13 mouse cellular contexts compared by ENCODE assay signal in the genomic region with DNA sequence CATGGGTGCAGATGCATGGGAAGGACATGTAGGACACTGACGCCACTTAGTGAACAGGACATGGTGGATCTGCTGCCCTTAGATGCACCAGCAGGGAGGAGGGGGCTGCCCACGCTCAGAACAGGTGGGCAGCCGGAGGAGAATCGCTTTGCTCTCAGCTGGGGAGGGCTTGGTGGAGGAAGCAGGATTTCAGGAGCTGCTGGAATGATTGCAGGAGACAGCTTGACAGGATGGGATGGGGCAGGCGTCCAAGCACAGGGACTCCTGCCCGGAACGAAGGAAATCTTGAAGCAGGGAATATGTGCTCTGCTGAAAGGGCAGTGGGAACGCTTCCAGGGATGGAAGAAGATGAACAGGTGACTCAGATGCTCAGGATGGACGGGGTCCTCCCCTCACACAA.
DNase-seq lines count a peak whose midpoint lies in the region; ATAC-seq and TF ChIP-seq lines count a peak whose summit lies in the region.
"Had no signal": no experiment of that assay in that cellular context is flagged by ENCODE, and none has a peak within 500 bp of the region (broad histone marks: within the 10 kb centered on the region; RNA-seq: fewer than 3 reads in every experiment).

No protein-coding gene starts in this region.

- no peaks in the 10 kb centered on the region for H3K9me3 ChIP-seq in hindbrain, embryonic 15.5 days
- no peaks in the 10 kb centered on the region for H3K9me3 ChIP-seq in hindbrain, embryonic 12.5 days (replicated peaks)
- H3K9me3 ChIP-seq in neural tube, embryonic 15.5 days (replicated peaks): no peaks in the 10 kb centered on the region
- H3K9me3 ChIP-seq in forebrain, postnatal 0 days (ENCODE audit: low read length): no peaks in the 10 kb centered on the region
- H3K9me3 ChIP-seq: embryonic facial prominence, embryonic 15.5 days; midbrain, embryonic 10.5 days had no signal

- no peak overlapping the region for H3K4me3 ChIP-seq in hindbrain, embryonic 15.5 days
- no peak overlapping the region for H3K4me3 ChIP-seq in hindbrain, embryonic 12.5 days
- H3K4me3 ChIP-seq in neural tube, embryonic 15.5 days (replicated peaks): no peak overlapping the region
- H3K4me3 ChIP-seq in cerebellum, adult 2 months (replicated peaks; ENCODE audit: insufficient read depth, low read depth, low read length): no peak overlapping the region
- no peak overlapping the region for H3K4me3 ChIP-seq in forebrain, postnatal 0 days (ENCODE audit: low read depth, low read length)
- H3K4me3 ChIP-seq: embryonic facial prominence, embryonic 15.5 days; midbrain, embryonic 10.5 days had no signal

- WGBS in hindbrain, embryonic 15.5 days: 50% methylated on average over 9 of the region's 9 CpGs
- 69% methylated on average over 9 of the region's 9 CpGs for WGBS in hindbrain, embryonic 12.5 days
- WGBS in neural tube, embryonic 15.5 days: 68% methylated on average over 9 of the region's 9 CpGs
- 7% methylated on average over 9 of the region's 9 CpGs for WGBS in cerebellum, adult 2 months
- WGBS in forebrain, postnatal 0 days: 40% methylated on average over 9 of the region's 9 CpGs

- TF ChIP-seq POLR2A in cerebellum, adult 2 months (IDR thresholded peaks at IDR 0.05; ENCODE audit: borderline replicate concordance, insufficient read depth, low read length): peak; percentile 43; the same call in 1 of the 2 replicates

- peak overlapping the region; percentile 64 for H3K27ac ChIP-seq in hindbrain, embryonic 15.5 days (replicated peaks)
- H3K27ac ChIP-seq in hindbrain, embryonic 12.5 days: no peak overlapping the region
- 0 out of 2 replicates have a peak overlapping the region, but pooled peaks have one; percentile 15 for H3K27ac ChIP-seq in neural tube, embryonic 15.5 days (replicated peaks)
- peak overlapping the region; percentile 97 for H3K27ac ChIP-seq in cerebellum, adult 2 months (ENCODE audit: insufficient read depth, low read length)
- H3K27ac ChIP-seq in forebrain, postnatal 0 days (ENCODE audit: low read depth, low read length): no peak overlapping the region
- H3K27ac ChIP-seq: embryonic facial prominence, embryonic 15.5 days; midbrain, embryonic 10.5 days had no signal

- no peak overlapping the region for H3K4me2 ChIP-seq in hindbrain, embryonic 15.5 days
- no peak overlapping the region for H3K4me2 ChIP-seq in hindbrain, embryonic 12.5 days (replicated peaks)
- H3K4me2 ChIP-seq in neural tube, embryonic 15.5 days: no peak overlapping the region
- no peak overlapping the region for H3K4me2 ChIP-seq in forebrain, postnatal 0 days (ENCODE audit: low read depth)
- H3K4me2 ChIP-seq: embryonic facial prominence, embryonic 15.5 days; liver, embryonic 11.5 days had no signal

- no peaks in the 10 kb centered on the region for H3K27me3 ChIP-seq in hindbrain, embryonic 15.5 days
- no peaks in the 10 kb centered on the region for H3K27me3 ChIP-seq in hindbrain, embryonic 12.5 days
- 0 out of 2 replicates have a peak, but pooled peaks cover 3% of the 10 kb centered on the region for H3K27me3 ChIP-seq in neural tube, embryonic 15.5 days (replicated peaks)
- H3K27me3 ChIP-seq in cerebellum, adult 2 months (ENCODE audit: control insufficient read depth, insufficient read depth, low read length): no peaks in the 10 kb centered on the region
- no peaks in the 10 kb centered on the region; the same call in 1 of the 2 replicates for H3K27me3 ChIP-seq in forebrain, postnatal 0 days (ENCODE audit: insufficient read depth, low read length)

- DNase-seq in neural tube, embryonic 10.5 days (ENCODE audit: extremely low spot score, low spot score): no peak
- DNase-seq in cerebellum, adult 2 months: peak; percentile 96 to 99
- no peak for DNase-seq in forebrain, postnatal 0 days
- DNase-seq in embryo, embryonic 9.5 days (ENCODE audit: extremely low spot score): no peak
- DNase-seq in ovary, postnatal 36 days (ENCODE audit: low spot score): no peak
- DNase-seq: thymus, postnatal 4 days had no signal

- no peak overlapping the region for H3K9ac ChIP-seq in hindbrain, embryonic 15.5 days
- no peak overlapping the region for H3K9ac ChIP-seq in hindbrain, embryonic 12.5 days
- no peak overlapping the region; the same call in 1 of the 2 replicates for H3K9ac ChIP-seq in neural tube, embryonic 15.5 days (replicated peaks)
- H3K9ac ChIP-seq in forebrain, postnatal 0 days: peak overlapping the region; percentile 18; the same call in 1 of the 2 replicates
- H3K9ac ChIP-seq: embryonic facial prominence, embryonic 15.5 days had no signal

- TF ChIP-seq CTCF in cerebellum, adult 2 months (IDR thresholded peaks at IDR 0.05; ENCODE audit: borderline replicate concordance, insufficient read depth, low read depth, low read length): no peak; the same call in 1 of the 2 replicates
- no peak for TF ChIP-seq CTCF in forebrain, postnatal 0 days (IDR thresholded peaks at IDR 0.05; ENCODE audit: low read depth)

- 0 out of 2 replicates have a peak, but pooled peaks have one; percentile 27 for ATAC-seq in hindbrain, embryonic 15.5 days (ENCODE audit: low FRiP score, low read depth)
- no peak for ATAC-seq in hindbrain, embryonic 12.5 days (ENCODE audit: low FRiP score)
- no peak for ATAC-seq in neural tube, embryonic 15.5 days (ENCODE audit: low FRiP score)
- no peak for ATAC-seq in forebrain, postnatal 0 days
- ATAC-seq: CD4-positive, CD25-positive, alpha-beta regulatory T cell, adult 4 months had no signal

- H3K36me3 ChIP-seq in hindbrain, embryonic 15.5 days: no peaks in the 10 kb centered on the region
- H3K36me3 ChIP-seq in hindbrain, embryonic 12.5 days: no peaks in the 10 kb centered on the region
- no peaks in the 10 kb centered on the region for H3K36me3 ChIP-seq in neural tube, embryonic 15.5 days
- H3K36me3 ChIP-seq in forebrain, postnatal 0 days (ENCODE audit: insufficient read depth): no peaks in the 10 kb centered on the region
- H3K36me3 ChIP-seq: embryonic facial prominence, embryonic 15.5 days; midbrain, embryonic 10.5 days had no signal

- peaks cover 58% of the 10 kb centered on the region for H3K4me1 ChIP-seq in hindbrain, embryonic 15.5 days (replicated peaks)
- peaks cover 38% of the 10 kb centered on the region for H3K4me1 ChIP-seq in hindbrain, embryonic 12.5 days
- H3K4me1 ChIP-seq in neural tube, embryonic 15.5 days: peaks cover 49% of the 10 kb centered on the region
- H3K4me1 ChIP-seq in cerebellum, adult 2 months (ENCODE audit: control insufficient read depth, insufficient read depth, low read length): peaks cover 59% of the 10 kb centered on the region
- peaks cover 25% of the 10 kb centered on the region for H3K4me1 ChIP-seq in forebrain, postnatal 0 days (ENCODE audit: insufficient read depth)

Comparison
In these comparisons a context has a peak if more than half of its experiments do, and no peak if none do; other contexts are left out.
1. H3K27ac ChIP-seq: peak in hindbrain, embryonic 15.5 days (single experiment), neural tube, embryonic 15.5 days (single experiment) and cerebellum, adult 2 months (single experiment); none in hindbrain, embryonic 12.5 days (single experiment) and forebrain, postnatal 0 days (single experiment).
2. DNase-seq: peak in cerebellum, adult 2 months (2 of 2); none in neural tube, embryonic 10.5 days (single experiment), forebrain, postnatal 0 days (single experiment), embryo, embryonic 9.5 days (single experiment) and ovary, postnatal 36 days (single experiment).